Mouse (Mus musculus): ENCODE measurements at regions not wholly inside any gene's neighbourhood (a gene's known extent, or its start where the extent isn't known, plus 50 kb on each side); places are given as distances from the start of the nearest gene placed in this dataset.

GRCm38 (mm10) chr5:118446878-118447277, 113.6 kb upstream of the Med13l start:
- Histone ChIP-seq H3K9me3 (replicated peaks; ENCODE audit: insufficient read depth, low read length) (no peaks in the 10 kb centered on the region), H3K4me3 (ENCODE audit: control insufficient read depth in 1 of 2, insufficient read depth in 1 of 2, low read depth in 2 of 2, low read length in 2 of 2) (no peak overlapping the region), H3K9ac (ENCODE audit: control insufficient read depth, low read depth, low read length, poor library complexity, severe bottlenecking) (no peak overlapping the region), H3K79me2 (ENCODE audit: control insufficient read depth, insufficient read depth, low read length, poor library complexity) (no peaks in the 10 kb centered on the region), H3K36me3 (ENCODE audit: control insufficient read depth in 1 of 2, insufficient read depth in 2 of 2, low read length in 2 of 2) (peaks cover 0 to 3% of the 10 kb centered on the region in 2 experiments; a peak in 2 of 4 replicates), H3K27ac (ENCODE audit: control insufficient read depth, low read depth, low read length) (no peak overlapping the region), H3K27me3 (ENCODE audit: control insufficient read depth in 1 of 2, insufficient read depth in 2 of 2, low read length in 2 of 2) (no peaks in the 10 kb centered on the region), H3K4me1 (ENCODE audit: control insufficient read depth in 1 of 2, insufficient read depth in 2 of 2, low read length in 2 of 2) (peaks cover 0 to 11% of the 10 kb centered on the region in 2 experiments; a peak in 2 of 4 replicates)
- TF ChIP-seq RAD21 (IDR thresholded peaks at IDR 0.05; ENCODE audit: low read depth, low read length), result no peak
- no peak for TF ChIP-seq ELF1 (IDR thresholded peaks at IDR 0.05; ENCODE audit: low read depth, low read length)
- TF ChIP-seq POLR2AphosphoS5 (IDR thresholded peaks at IDR 0.05; ENCODE audit: borderline replicate concordance, low read depth, low read length), result no peak
- no peak for TF ChIP-seq TAL1 (IDR thresholded peaks at IDR 0.05; ENCODE audit: low read length)
- TF ChIP-seq EP300 (IDR thresholded peaks at IDR 0.05; ENCODE audit: low read depth in 1 of 2, low read length in 2 of 2), result no peak
- no peak for TF ChIP-seq POLR2A (IDR thresholded peaks at IDR 0.05; ENCODE audit: control insufficient read depth in 1 of 2, insufficient read depth in 1 of 2, low read depth in 1 of 2, low read length in 2 of 2, poor library complexity in 1 of 2)
- TF ChIP-seq USF1 (IDR thresholded peaks at IDR 0.05; ENCODE audit: low read depth, low read length), result no peak
- no peak for TF ChIP-seq UBTF (IDR thresholded peaks at IDR 0.05; ENCODE audit: borderline replicate concordance, insufficient read depth, low read depth, low read length)
- no peak for TF ChIP-seq CTCF (IDR thresholded peaks at IDR 0.05 in 2 of 3, conservative IDR thresholded peaks at IDR 0.05 in 1 of 3; ENCODE audit: control insufficient read depth in 1 of 3, insufficient read depth in 1 of 3, low read depth in 2 of 3, low read length in 3 of 3, poor library complexity in 1 of 3, severe bottlenecking in 1 of 3)
- no peak for TF ChIP-seq TBP (IDR thresholded peaks at IDR 0.05; ENCODE audit: low read depth, low read length)
- no peak for TF ChIP-seq CHD1 (IDR thresholded peaks at IDR 0.05; ENCODE audit: low read depth, low read length)
- TF ChIP-seq JUND (IDR thresholded peaks at IDR 0.05; ENCODE audit: low read depth, low read length), result no peak
- TF ChIP-seq MAX (IDR thresholded peaks at IDR 0.05; ENCODE audit: low read length), result no peak
- TF ChIP-seq HCFC1 (IDR thresholded peaks at IDR 0.05; ENCODE audit: low read depth, low read length), result no peak
- no peak for TF ChIP-seq SMC3 (IDR thresholded peaks at IDR 0.05; ENCODE audit: low read depth, low read length)
- TF ChIP-seq E2F4 (IDR thresholded peaks at IDR 0.05; ENCODE audit: borderline replicate concordance, low read depth, low read length), result no peak
- no peak for TF ChIP-seq MXI1 (IDR thresholded peaks at IDR 0.05; ENCODE audit: low read depth, low read length)
- TF ChIP-seq ZKSCAN1 (IDR thresholded peaks at IDR 0.05; ENCODE audit: low read depth, low read length), result no peak
- no peak for TF ChIP-seq GATA1 (IDR thresholded peaks at IDR 0.05; ENCODE audit: low read depth, low read length)
- no peak for DNase-seq (ENCODE audit: low read depth, low spot score)

- Histone ChIP-seq H3K36me3 (ENCODE audit: control insufficient read depth in 1 of 2, insufficient read depth in 2 of 2, low read length in 2 of 2) (peaks cover 0 to 3% of the 10 kb centered on the region in 2 experiments; a peak in 2 of 4 replicates), H3K27ac (ENCODE audit: control insufficient read depth, low read depth, low read length) (no peak overlapping the region), H3K27me3 (ENCODE audit: control insufficient read depth in 1 of 2, insufficient read depth in 2 of 2, low read length in 2 of 2) (no peaks in the 10 kb centered on the region), H3K4me1 (ENCODE audit: control insufficient read depth in 1 of 2, insufficient read depth in 2 of 2, low read length in 2 of 2) (peaks cover 0 to 11% of the 10 kb centered on the region in 2 experiments; a peak in 2 of 4 replicates), H3K79me2 (ENCODE audit: control insufficient read depth, insufficient read depth, low read length, poor library complexity) (no peaks in the 10 kb centered on the region), H3K4me3 (ENCODE audit: control insufficient read depth in 1 of 2, insufficient read depth in 1 of 2, low read depth in 2 of 2, low read length in 2 of 2) (no peak overlapping the region), H3K9ac (ENCODE audit: control insufficient read depth, low read depth, low read length, poor library complexity, severe bottlenecking) (no peak overlapping the region), H3K9me3 (replicated peaks; ENCODE audit: insufficient read depth, low read length) (no peaks in the 10 kb centered on the region)
- TF ChIP-seq UBTF (IDR thresholded peaks at IDR 0.05; ENCODE audit: borderline replicate concordance, insufficient read depth, low read depth, low read length) (no peak), MYC (IDR thresholded peaks at IDR 0.05; ENCODE audit: low read depth, low read length) (no peak), USF1 (IDR thresholded peaks at IDR 0.05; ENCODE audit: low read depth, low read length) (no peak), POLR2AphosphoS2 (IDR thresholded peaks at IDR 0.05; ENCODE audit: low read length) (no peak), ZKSCAN1 (IDR thresholded peaks at IDR 0.05; ENCODE audit: low read depth, low read length) (no peak), TBP (IDR thresholded peaks at IDR 0.05; ENCODE audit: low read depth, low read length) (no peak), TCF12 (IDR thresholded peaks at IDR 0.05; ENCODE audit: low read depth, low read length) (no peak), JUND (IDR thresholded peaks at IDR 0.05; ENCODE audit: low read depth, low read length) (no peak), MEF2A (IDR thresholded peaks at IDR 0.05; ENCODE audit: extremely low read depth, insufficient replicate concordance, low read depth, low read length, poor library complexity, severe bottlenecking) (no peak)
- no peak for DNase-seq (ENCODE audit: low read depth, low spot score)
These were observed 113.1 kb upstream of the Med13l start for GRCm38 (mm10) chr5:118447366-118447765.
